Mouse (Mus musculus) heart, adult 8-10 months (tissue): ENCODE results near the gene Zpr1. TPM values are rescaled to one million over a fixed set of nuclear protein-coding genes. Genes with fewer than 3 reads are reported as not detected.
A peak's percentile ranks its signal among the peaks of the same experiment; 100 is the strongest.
"Not testable (repeated sequence)": the region's sequence is repeated elsewhere in the genome, so short reads cannot be mapped to it uniquely, and the experiment has no call there.

Experiments
- DNase-seq: peaks from one replicate; pipeline ENCODE4 v3.0.0; 2022; ENCODE audit warnings: low spot score
- total RNA-seq, 4 experiments: library from RNA; stranded (reverse); gene quantifications; 2 replicates each; pipeline ENCODE4 v1.2.4; 2022

The Zpr1 gene
- total RNA-seq, 4 experiments from 2014 or later: 18.3 to 25.1 (median 20.9) TPM

GRCm38 (mm10) chr9:46261131-46261530, 11.7 kb upstream of the Zpr1 start:
- DNase-seq: no peak

- DNase-seq: no peak
Measured at GRCm38 (mm10) chr9:46268343-46268873, 4.5 kb upstream of the Zpr1 start, which contains the start of gene Apoa5. Gene Apoa5 (plus strand): TSS chr9:46268633.

- no peak for DNase-seq
Measured at GRCm38 (mm10) chr9:46269125-46269524, 3.7 kb upstream of the Zpr1 start.

DNA sequence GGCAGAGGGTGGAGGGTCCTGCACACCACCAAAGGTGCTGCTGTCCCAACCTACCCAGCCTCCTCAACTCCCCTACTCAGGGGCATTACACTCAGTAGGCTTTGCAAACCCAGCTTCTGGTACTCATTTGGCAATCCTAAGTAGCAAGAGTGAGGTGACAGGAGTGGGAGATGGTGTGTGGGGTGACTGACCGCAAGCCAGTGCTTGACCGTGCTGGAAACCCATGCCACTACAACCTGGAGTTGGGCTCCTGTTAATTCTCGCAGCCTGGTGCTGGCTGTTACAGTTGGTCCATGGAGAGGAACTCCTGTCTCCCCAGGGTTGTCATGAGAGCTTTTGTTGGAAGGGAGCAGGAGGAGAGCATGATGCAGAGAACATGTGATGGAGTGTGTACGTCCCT, 2.1 kb upstream of the Zpr1 start:
- DNase-seq: no peak

DNA sequence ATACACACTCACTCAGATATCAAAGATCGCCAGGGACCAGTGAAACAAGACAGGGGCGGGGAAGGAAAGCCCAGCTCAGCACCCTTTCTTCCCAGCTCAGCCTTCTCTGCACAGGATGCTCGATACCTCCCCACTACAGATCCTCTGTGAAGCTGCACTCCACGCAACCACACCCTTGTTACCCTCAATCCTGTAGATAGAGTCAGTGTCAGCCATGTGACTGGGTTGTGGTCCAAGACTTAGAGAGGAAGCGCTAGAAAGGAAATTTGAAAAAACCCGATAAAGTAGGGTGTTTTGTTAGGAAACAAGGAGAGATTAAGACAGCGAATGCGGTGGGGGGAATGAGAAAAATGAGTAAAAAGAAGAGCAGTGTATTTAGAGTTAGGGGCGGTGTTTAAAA, 794 bp upstream of the Zpr1 start:
- DNase-seq: no peak

DNA sequence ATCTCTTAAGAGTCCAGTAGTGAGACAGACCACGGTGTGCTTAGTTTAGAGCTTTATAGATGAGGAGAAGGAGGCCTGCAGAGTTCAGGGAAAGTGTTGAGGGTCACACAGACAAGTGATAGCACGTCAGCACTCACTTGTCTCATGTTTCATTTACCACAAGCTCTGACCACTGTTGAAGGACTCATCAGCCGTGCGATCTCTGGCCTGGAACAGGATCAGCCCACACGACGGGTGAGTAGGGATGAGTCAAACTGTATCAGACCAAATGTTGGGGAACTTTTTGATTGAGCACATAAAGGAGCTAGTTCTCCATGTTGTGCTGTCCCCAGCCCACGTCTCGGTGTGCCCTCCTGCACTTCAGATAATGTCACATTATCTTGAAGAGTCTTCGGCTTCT, 1.6 kb downstream of the Zpr1 start:
- no peak for DNase-seq

GRCm38 (mm10) chr9:46282631-46283436, 10.0 kb downstream of the Zpr1 start, which contains the start of gene Bud13:
Gene Bud13 (plus strand): TSS chr9:46283008.
- DNase-seq: peak; percentile 95

DNA sequence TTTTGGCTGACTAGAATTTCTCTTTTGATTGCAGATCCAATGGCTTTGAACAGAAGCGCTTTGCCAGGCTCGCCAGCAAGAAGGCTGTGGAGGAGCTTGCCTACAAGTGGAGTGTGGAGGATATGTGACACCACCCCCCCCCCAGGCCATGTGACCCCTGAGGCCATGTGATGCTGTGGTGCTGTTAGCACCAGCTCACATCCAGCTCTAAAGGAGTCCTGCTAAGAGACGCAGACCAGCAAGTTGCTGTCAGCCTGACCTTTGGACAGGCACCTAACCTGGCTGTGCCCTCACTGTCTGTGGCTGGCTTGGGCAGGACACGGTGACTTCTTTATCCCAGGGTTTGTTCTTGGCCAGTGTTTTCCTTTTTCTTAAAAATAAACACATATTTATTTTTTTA, 25.5 kb downstream of the Zpr1 start:
- DNase-seq: no peak

GRCm38 (mm10) chr9:46302142-46302541, 29.3 kb downstream of the Zpr1 start:
- DNase-seq: no peak

DNA sequence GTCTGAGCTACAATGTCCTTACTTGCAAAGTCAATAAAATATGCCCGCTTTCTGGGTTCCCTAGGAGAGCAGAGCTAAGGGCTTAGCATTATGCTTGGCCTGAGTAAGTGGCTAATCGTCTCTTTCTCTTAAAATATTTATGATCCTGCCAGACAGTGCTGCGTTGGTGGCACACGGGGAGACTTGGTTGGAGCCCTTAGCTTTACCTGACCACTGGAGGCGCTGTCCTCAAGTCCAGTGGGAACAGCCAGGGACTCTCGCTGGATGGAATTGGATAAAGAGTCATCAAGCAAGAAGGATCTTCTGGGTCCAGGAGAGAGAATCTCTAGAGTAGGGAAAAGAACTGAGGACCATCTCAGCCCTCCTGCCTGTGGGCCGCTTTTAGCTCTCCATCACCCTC, 36.3 kb downstream of the Zpr1 start:
- DNase-seq: no peak

DNA sequence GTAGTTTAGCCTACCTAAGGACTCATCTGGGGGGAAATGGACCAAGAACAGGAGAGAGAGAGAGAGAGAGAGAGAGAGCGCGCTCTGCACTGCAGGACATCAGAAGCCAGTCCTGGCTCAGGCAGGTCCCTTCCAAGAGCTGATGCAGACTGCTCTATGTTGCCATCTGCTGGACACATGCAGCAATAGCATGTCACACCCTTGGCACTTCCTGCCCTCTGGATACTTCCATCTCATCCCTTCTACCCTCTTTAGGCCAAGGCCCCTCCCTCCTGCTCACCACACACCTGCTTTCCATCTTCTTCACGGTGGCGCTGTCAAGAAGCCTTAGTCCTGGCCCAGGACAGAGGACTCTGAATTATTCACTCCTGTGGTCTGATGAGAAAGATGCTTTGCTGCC, 41.6 kb downstream of the Zpr1 start:
- peak; percentile 61 for DNase-seq

DNA sequence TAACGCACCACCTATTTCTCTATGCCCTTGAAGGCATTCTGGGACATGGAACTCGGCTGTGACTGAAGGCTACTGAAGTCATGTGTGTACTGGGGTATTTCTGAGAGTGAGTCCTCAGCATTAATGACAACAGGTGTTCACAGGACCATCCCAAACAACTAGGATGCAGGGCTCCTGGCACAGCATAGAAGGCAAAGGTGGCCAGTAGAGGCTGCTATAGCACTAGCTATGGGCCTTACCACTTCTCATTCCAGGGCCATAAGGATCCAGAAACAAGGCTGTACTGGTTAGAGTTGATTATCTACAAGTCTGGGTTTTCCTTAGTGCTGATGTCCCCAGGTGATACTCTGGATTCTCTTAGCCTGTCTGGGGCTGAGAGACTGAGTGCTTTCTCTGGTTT, 42.1 kb downstream of the Zpr1 start:
- no peak for DNase-seq

DNA sequence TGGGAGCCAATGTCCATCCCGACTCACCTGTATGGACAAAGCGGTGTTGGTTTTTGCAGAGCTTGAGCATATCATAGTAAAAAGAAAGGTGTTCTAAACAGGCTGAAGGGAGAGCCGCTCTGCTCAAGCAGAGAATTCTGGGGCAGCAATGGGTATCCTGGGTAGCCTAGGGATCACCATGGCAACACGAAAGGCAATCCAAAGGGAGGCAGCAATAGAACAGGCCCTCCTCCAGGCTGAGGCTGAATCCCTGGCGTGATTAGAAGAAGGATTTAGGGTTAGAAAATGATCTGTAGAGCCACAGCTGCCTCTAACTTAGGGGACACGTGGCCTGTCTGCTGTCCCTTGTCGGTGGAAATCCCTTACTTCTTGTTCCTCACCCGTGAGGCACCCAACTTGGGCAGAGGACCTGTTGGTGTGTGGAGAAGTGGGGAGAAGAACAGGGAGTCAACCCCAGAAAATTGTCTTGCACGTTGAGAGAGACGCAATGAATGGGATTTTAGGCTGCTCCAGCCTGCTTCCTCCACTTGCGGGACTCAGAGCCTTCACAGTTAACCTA, 43.0 kb downstream of the Zpr1 start:
- DNase-seq: no peak

GRCm38 (mm10) chr9:46316388-46316787, 43.5 kb downstream of the Zpr1 start:
- no peak for DNase-seq

DNA sequence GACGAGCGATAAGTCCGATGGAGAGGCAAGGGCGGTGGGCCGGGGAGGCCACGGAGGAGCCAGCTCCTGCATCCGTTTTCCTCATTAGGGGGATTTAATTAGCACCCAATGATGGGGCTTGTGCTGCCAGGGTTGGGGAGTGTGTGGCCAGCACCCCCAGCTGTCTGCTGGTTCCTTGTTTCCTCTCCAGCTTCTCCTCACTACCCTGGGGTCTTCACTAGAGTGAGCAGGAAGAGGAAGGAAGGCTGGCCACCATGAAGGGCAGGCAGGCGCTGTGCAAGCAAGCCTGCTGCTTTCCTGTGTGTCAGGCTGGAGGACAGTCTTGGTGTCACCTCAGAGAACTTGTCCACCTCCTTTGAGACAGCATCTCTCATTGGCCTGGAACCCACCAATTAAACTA, 44.0 kb downstream of the Zpr1 start:
- no peak for DNase-seq

- DNase-seq: no peak
Measured at GRCm38 (mm10) chr9:46317957-46318356, 45.1 kb downstream of the Zpr1 start.

DNA sequence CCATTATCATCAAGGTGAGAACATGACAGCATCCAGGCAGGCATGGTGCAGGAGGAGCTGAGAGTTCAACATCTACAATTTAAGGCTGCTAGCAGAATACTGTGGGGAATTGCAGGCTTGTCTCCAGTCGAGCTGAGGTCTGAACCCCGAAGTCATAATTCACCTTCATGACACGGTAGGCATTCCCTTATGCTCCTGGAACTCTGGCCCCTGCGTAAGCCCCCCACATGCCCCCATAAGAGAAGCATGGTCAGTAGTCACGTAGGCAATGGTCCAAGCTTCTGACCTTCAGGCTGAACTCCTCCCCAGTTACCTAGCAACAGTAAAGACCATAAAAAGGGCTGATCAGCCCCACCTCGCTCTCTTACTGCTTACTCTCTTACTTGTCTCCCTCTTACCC, 47.0 kb downstream of the Zpr1 start, which contains the start of gene 4931429L15Rik:
Gene 4931429L15Rik, minus strand, starts transcription at position 101 of the 400 bp plus-strand sequence.
- DNase-seq: not testable (repeated sequence)

DNA sequence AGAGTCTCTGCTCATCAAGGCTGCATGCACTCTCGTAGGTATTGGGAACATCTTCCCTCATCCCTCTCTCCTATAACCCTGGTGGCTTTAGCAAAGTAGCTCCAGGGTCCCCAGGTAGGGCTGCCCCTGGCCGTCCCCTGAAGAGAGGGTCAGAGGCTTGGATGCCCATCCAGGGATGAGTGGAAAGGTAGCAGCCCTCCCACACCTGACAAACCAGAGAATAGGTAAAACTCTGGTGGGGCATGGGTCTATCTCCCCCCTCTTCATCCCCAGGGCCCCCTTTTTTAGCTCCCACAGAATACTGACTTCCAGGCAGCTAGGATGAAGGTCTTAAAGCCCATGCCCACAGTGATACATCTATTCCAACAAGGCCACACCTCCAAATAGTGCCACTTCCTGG, 47.6 kb downstream of the Zpr1 start:
- DNase-seq: no peak

DNA sequence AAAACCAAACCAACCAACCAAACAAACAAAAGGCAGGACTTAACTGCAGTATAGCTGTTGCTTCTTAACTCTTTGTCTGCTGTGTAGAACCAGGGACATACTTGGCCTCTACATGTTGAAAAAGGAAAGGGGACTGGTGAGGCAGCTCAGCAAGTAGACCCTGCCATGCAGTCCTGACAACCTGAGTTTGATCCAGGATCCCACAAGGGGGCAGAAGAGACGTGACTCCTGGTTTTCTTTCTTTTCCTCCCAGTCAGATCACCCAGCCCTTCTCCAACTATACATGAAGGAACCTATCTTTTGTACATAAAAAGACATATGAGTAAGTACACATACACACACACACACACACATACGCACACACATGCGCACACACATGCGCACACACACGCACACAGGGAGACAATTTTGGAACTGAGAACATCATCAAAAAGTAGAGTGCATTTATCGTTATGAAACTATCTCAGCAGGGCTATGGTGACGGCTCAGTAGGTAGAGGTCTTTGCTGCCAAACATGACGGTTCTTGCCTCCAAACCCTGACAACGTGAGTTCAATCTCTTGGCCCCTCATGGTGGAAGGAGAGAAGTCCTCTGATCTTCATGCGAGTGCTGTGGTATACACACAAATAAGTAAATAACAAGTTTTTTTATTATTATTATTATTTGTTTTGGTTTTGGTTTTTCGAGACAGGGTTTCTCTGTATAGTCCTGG, 54.0 kb downstream of the Zpr1 start:
- no peak for DNase-seq

DNA sequence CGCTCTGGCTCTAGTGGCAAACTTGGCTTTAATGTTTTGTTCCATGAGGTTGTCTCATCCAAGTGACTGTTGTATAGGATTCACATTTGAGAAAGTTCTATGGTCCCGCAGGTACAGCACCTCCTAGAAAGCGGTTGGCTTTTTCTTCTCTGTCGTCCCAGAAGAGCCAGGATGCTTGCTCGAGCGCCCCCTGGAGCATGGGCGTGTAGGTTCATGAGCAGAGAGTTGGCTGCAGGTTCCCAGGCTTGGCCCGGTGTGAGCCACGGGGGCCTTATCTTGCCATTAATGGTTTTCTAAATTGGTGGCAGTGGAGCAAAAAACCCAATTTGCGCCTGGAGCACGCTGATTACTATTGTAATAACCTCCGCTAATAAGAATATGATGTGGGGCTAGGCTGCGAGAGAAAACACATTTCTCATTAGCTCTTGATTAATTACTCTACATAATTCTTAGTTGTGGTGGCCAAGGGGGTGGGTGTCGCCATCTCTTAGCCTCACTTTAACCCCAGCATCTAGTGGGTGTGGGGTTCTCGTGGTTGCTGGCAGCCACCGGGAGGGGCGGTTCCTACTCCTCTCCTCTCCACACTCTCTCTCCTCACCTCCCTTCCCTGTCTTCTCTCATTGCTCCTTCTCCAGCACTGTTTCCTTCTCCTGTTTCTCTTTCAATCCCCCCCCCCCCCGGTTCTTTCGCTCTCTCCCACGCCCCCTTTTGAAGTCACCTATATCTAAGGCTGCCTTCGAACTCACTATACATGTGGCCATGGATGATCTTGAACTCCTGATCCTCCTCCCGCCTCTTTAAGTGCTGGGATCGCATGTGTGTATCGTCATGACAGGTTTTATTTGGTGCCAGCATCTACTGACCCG, 55.1 kb downstream of the Zpr1 start:
- no peak for DNase-seq

DNA sequence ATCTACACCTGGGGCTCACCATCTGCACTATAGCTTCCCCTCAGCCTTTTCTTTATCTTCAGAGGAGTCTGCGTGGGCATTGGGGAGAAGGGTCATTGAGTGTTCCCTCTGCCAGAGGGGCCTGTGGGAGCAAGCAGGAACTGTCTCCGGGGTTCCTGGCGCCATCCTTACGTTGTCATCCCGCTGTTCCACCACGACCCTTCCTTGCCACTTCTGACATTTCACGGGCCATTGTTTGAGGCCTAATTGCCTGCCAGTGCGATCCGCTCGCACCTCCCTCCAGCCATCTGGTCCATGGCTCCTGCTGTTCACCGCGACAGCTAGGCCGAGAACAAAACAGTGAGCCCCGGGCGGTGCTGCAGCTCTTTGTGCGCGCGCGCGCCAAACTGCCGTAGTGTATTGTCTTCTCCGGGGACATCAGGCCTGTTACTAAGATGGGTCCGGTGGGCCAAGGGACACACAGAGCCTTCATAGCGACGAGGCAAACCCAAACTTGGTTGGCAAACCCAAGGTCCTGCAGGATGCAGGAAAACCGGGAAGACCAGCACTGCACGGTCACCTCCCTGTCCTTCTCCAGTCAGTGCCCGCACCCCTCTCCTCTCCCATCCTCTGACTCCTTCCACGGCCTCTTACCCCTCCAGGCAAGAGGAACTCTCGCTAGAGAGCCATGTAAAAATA, 55.8 kb downstream of the Zpr1 start:
- no peak for DNase-seq
